ENCODE assay signal across 46 mouse cellular contexts in genomic region chrX:73321029-73321428, GRCm38 (mm10). TPM values are rescaled to one million over a fixed set of nuclear protein-coding genes. Genes with fewer than 3 reads are reported as not detected.
"Had no signal": no experiment of that assay in that cellular context is flagged by ENCODE, and none has a peak within 500 bp of the region (broad histone marks: within the 10 kb centered on the region; RNA-seq: fewer than 3 reads in every experiment).

No protein-coding gene starts in this region.

- H3K9me3 ChIP-seq: limb, embryonic 12.5 days; limb, embryonic 15.5 days; liver, embryonic 12.5 days; liver, embryonic 13.5 days; liver, embryonic 15.5 days; lung, embryonic 15.5 days; megakaryocyte, embryonic 14.5 days; midbrain, embryonic 10.5 days; midbrain, embryonic 12.5 days; midbrain, embryonic 13.5 days; midbrain, embryonic 15.5 days; neural tube, embryonic 12.5 days; neural tube, embryonic 13.5 days had no signal

- H3K9ac ChIP-seq: limb, embryonic 12.5 days; limb, embryonic 15.5 days; liver, embryonic 12.5 days; liver, embryonic 13.5 days; liver, embryonic 14.5 days; liver, embryonic 15.5 days; liver, postnatal 0 days; lung, embryonic 14.5 days; lung, embryonic 15.5 days; midbrain, embryonic 12.5 days; midbrain, embryonic 13.5 days; midbrain, embryonic 15.5 days; neural tube, embryonic 12.5 days; neural tube, embryonic 13.5 days had no signal

- H3K36me3 ChIP-seq: limb, embryonic 12.5 days; limb, embryonic 15.5 days; liver, embryonic 12.5 days; liver, embryonic 13.5 days; liver, embryonic 15.5 days; lung, embryonic 15.5 days; midbrain, embryonic 10.5 days; midbrain, embryonic 12.5 days; midbrain, embryonic 13.5 days; midbrain, embryonic 15.5 days; neural tube, embryonic 12.5 days; neural tube, embryonic 13.5 days had no signal

- H3K27me3 ChIP-seq: limb, embryonic 15.5 days; liver, embryonic 13.5 days; liver, embryonic 15.5 days; lung, embryonic 15.5 days; midbrain, embryonic 12.5 days; midbrain, embryonic 13.5 days; midbrain, embryonic 15.5 days; neural tube, embryonic 12.5 days; neural tube, embryonic 13.5 days had no signal

- H3K4me1 ChIP-seq: limb, embryonic 12.5 days; limb, embryonic 15.5 days; liver, embryonic 12.5 days; liver, embryonic 13.5 days; liver, embryonic 15.5 days; lung, embryonic 15.5 days; midbrain, embryonic 10.5 days; midbrain, embryonic 12.5 days; midbrain, embryonic 13.5 days; midbrain, embryonic 15.5 days; neural tube, embryonic 12.5 days; neural tube, embryonic 13.5 days had no signal

- ATAC-seq: liver, embryonic 12.5 days; liver, postnatal 0 days; lung, postnatal 0 days; midbrain, embryonic 13.5 days; midbrain, embryonic 15.5 days; midbrain, embryonic 16.5 days had no signal

- H3K4me3 ChIP-seq: left cerebral cortex, adult 2 months; limb, embryonic 12.5 days; limb, embryonic 15.5 days; liver, embryonic 12.5 days; liver, embryonic 13.5 days; liver, embryonic 15.5 days; lung, embryonic 15.5 days; megakaryocyte, embryonic 14.5 days; midbrain, embryonic 10.5 days; midbrain, embryonic 12.5 days; midbrain, embryonic 13.5 days; midbrain, embryonic 15.5 days; neural tube, embryonic 12.5 days; neural tube, embryonic 13.5 days had no signal

- DNase-seq: left cerebral cortex, postnatal 4 days; liver; liver, embryonic 13.5 days; liver, postnatal 0 days; lung, adult 18-20 months; lung, adult 2 months; lung, embryonic 14.5 days; lung, postnatal 10 days; lung, postnatal 14 days; lung, postnatal 36 days; lung, postnatal 4 days; midbrain, embryonic 14.5 days had no signal

- H3K4me2 ChIP-seq: limb, embryonic 12.5 days; limb, embryonic 15.5 days; liver, embryonic 11.5 days; liver, embryonic 12.5 days; liver, embryonic 13.5 days; liver, embryonic 15.5 days; lung, embryonic 14.5 days; lung, embryonic 15.5 days; midbrain, embryonic 11.5 days; midbrain, embryonic 12.5 days; midbrain, embryonic 13.5 days; midbrain, embryonic 15.5 days; neural tube, embryonic 12.5 days; neural tube, embryonic 13.5 days had no signal

- H3K27ac ChIP-seq: left cerebral cortex, adult 2 months; limb, embryonic 12.5 days; limb, embryonic 15.5 days; liver, embryonic 12.5 days; liver, embryonic 13.5 days; liver, embryonic 14.5 days; liver, embryonic 15.5 days; lung, embryonic 15.5 days; macrophage; midbrain, embryonic 10.5 days; midbrain, embryonic 12.5 days; midbrain, embryonic 13.5 days; midbrain, embryonic 15.5 days; neural tube, embryonic 12.5 days; neural tube, embryonic 13.5 days had no signal

RNA-seq across cellular contexts. Expression of gene Gm45015, which starts 15.6 kb away (rescaled TPM):
- total RNA-seq: left cerebral cortex, adult 2 months; left cerebral cortex, adult 8-10 months; left cerebral cortex, postnatal 10 days; left cerebral cortex, postnatal 14 days; left cerebral cortex, postnatal 25 days; left cerebral cortex, postnatal 36 days; left cerebral cortex, postnatal 4 days; liver, adult 2 months; megakaryocyte progenitor cell, adult 5-6 weeks; megakaryocyte, adult 5-6 weeks; megakaryocyte-erythroid progenitor cell, adult 5-6 weeks; midbrain, postnatal 0 days; monocyte, adult 5-6 weeks had no signal
- polyA plus RNA-seq: limb, embryonic 11.5 days; limb, embryonic 12.5 days; limb, embryonic 15.5 days; liver, adult 2 months; liver, embryonic 11.5 days; liver, embryonic 12.5 days; liver, embryonic 13.5 days; liver, embryonic 14.5 days; liver, embryonic 15.5 days; liver, embryonic 16.5 days; liver, postnatal 0 days; lung, adult 2 months; lung, embryonic 14.5 days; lung, embryonic 15.5 days; lung, embryonic 16.5 days; lung, postnatal 0 days; macrophage; midbrain, embryonic 10.5 days; midbrain, embryonic 11.5 days; midbrain, embryonic 12.5 days; midbrain, embryonic 13.5 days; midbrain, embryonic 14.5 days; midbrain, embryonic 15.5 days; midbrain, embryonic 16.5 days; midbrain, postnatal 0 days; neural tube, embryonic 11.5 days; neural tube, embryonic 12.5 days; neural tube, embryonic 13.5 days had no signal

RNA-seq across cellular contexts. Expression of gene Xlr5a, which starts 28.3 kb away (rescaled TPM):
- total RNA-seq: left cerebral cortex, adult 2 months; left cerebral cortex, postnatal 10 days; left cerebral cortex, postnatal 14 days; left cerebral cortex, postnatal 25 days; left cerebral cortex, postnatal 36 days; left cerebral cortex, postnatal 4 days; liver, adult 2 months; megakaryocyte progenitor cell, adult 5-6 weeks; megakaryocyte, adult 5-6 weeks; megakaryocyte-erythroid progenitor cell, adult 5-6 weeks; midbrain, postnatal 0 days; monocyte, adult 5-6 weeks had no signal
- polyA plus RNA-seq: limb, embryonic 11.5 days; limb, embryonic 12.5 days; limb, embryonic 15.5 days; liver, adult 2 months; liver, embryonic 11.5 days; liver, embryonic 12.5 days; liver, embryonic 13.5 days; liver, embryonic 14.5 days; liver, embryonic 15.5 days; liver, postnatal 0 days; lung, adult 2 months; lung, embryonic 14.5 days; lung, postnatal 0 days; macrophage; midbrain, embryonic 10.5 days; midbrain, embryonic 11.5 days; midbrain, embryonic 13.5 days; midbrain, embryonic 14.5 days; midbrain, embryonic 15.5 days; midbrain, embryonic 16.5 days; midbrain, postnatal 0 days; neural tube, embryonic 11.5 days; neural tube, embryonic 12.5 days; neural tube, embryonic 13.5 days had no signal

RNA-seq across cellular contexts. Expression of gene Xlr5c, which starts 28.3 kb away (rescaled TPM):
- total RNA-seq: left cerebral cortex, adult 2 months; left cerebral cortex, adult 8-10 months; left cerebral cortex, postnatal 10 days; left cerebral cortex, postnatal 14 days; left cerebral cortex, postnatal 25 days; left cerebral cortex, postnatal 36 days; left cerebral cortex, postnatal 4 days; liver, adult 2 months; megakaryocyte progenitor cell, adult 5-6 weeks; megakaryocyte, adult 5-6 weeks; megakaryocyte-erythroid progenitor cell, adult 5-6 weeks; midbrain, postnatal 0 days; monocyte, adult 5-6 weeks had no signal
- polyA plus RNA-seq: limb, embryonic 11.5 days; limb, embryonic 12.5 days; limb, embryonic 15.5 days; liver, adult 2 months; liver, embryonic 11.5 days; liver, embryonic 12.5 days; liver, embryonic 13.5 days; liver, embryonic 14.5 days; liver, embryonic 15.5 days; liver, embryonic 16.5 days; liver, postnatal 0 days; lung, adult 2 months; lung, embryonic 14.5 days; lung, embryonic 15.5 days; lung, embryonic 16.5 days; lung, postnatal 0 days; macrophage; midbrain, embryonic 10.5 days; midbrain, embryonic 11.5 days; midbrain, embryonic 12.5 days; midbrain, embryonic 13.5 days; midbrain, embryonic 14.5 days; midbrain, embryonic 15.5 days; midbrain, embryonic 16.5 days; midbrain, postnatal 0 days; neural tube, embryonic 11.5 days; neural tube, embryonic 12.5 days; neural tube, embryonic 13.5 days had no signal

RNA-seq across cellular contexts. Expression of gene Xlr3c, which starts 55.8 kb away (rescaled TPM):
- total RNA-seq: left cerebral cortex, adult 2 months; left cerebral cortex, adult 8-10 months; left cerebral cortex, postnatal 10 days; left cerebral cortex, postnatal 14 days; left cerebral cortex, postnatal 25 days; left cerebral cortex, postnatal 36 days; left cerebral cortex, postnatal 4 days; liver, adult 2 months; megakaryocyte progenitor cell, adult 5-6 weeks; megakaryocyte-erythroid progenitor cell, adult 5-6 weeks; midbrain, postnatal 0 days; monocyte, adult 5-6 weeks had no signal
- polyA plus RNA-seq: liver, adult 2 months; liver, embryonic 11.5 days; liver, embryonic 12.5 days; liver, embryonic 13.5 days; liver, embryonic 14.5 days; liver, embryonic 15.5 days; liver, embryonic 16.5 days; liver, postnatal 0 days; lung, adult 2 months; lung, embryonic 14.5 days; lung, embryonic 15.5 days; lung, embryonic 16.5 days; lung, postnatal 0 days; macrophage; midbrain, embryonic 10.5 days; midbrain, embryonic 16.5 days had no signal
